Mouse (Mus musculus): ENCODE measurements around the gene Tent4a. TPM values are rescaled to one million over a fixed set of nuclear protein-coding genes. Genes with fewer than 3 reads are reported as not detected.
A peak's percentile ranks its signal among the peaks of the same experiment; 100 is the strongest.

Tent4a gene
- polyA plus RNA-seq, 1 experiment from 2014 or later: 6.6 TPM

- WGBS: 39% methylated on average over 17 of the region's 17 CpGs
- Histone ChIP-seq H3K9ac (no peak overlapping the region), H3K4me2 (replicated peaks) (no peak overlapping the region), H3K4me1 (peaks cover 22% of the 10 kb centered on the region), H3K27me3 (no peaks in the 10 kb centered on the region), H3K9me3 (no peaks in the 10 kb centered on the region), H3K4me3 (no peak overlapping the region), H3K36me3 (no peaks in the 10 kb centered on the region), H3K27ac (no peak overlapping the region)
- ATAC-seq (ENCODE audit: insufficient number of reproducible peaks, insufficient read depth, low FRiP score, low TSS enrichment): no peak
Measured at GRCm38 (mm10) chr13:69542571-69543352, 8.3 kb upstream of the Tent4a start.

- Histone ChIP-seq H3K4me2 (replicated peaks) (no peak overlapping the region), H3K4me1 (peaks cover 22% of the 10 kb centered on the region), H3K4me3 (no peak overlapping the region), H3K9ac (no peak overlapping the region), H3K9me3 (no peaks in the 10 kb centered on the region), H3K36me3 (no peaks in the 10 kb centered on the region), H3K27ac (no peak overlapping the region), H3K27me3 (no peaks in the 10 kb centered on the region)
- 73% methylated on average over 10 of the region's 10 CpGs for WGBS
- ATAC-seq (ENCODE audit: insufficient number of reproducible peaks, insufficient read depth, low FRiP score, low TSS enrichment): no peak
Measured at GRCm38 (mm10) chr13:69541776-69542175, 7.4 kb upstream of the Tent4a start.

- H3K4me3 ChIP-seq: no peak overlapping the region
- H3K4me2 ChIP-seq (replicated peaks): no peak overlapping the region
- no peaks in the 10 kb centered on the region for H3K27me3 ChIP-seq
- no peak for ATAC-seq (ENCODE audit: insufficient number of reproducible peaks, insufficient read depth, low FRiP score, low TSS enrichment)
- WGBS: 84% methylated on average over 6 of the region's 6 CpGs
- H3K36me3 ChIP-seq: no peaks in the 10 kb centered on the region
- no peak overlapping the region for H3K27ac ChIP-seq
- H3K9ac ChIP-seq: no peak overlapping the region
- H3K9me3 ChIP-seq: no peaks in the 10 kb centered on the region
- H3K4me1 ChIP-seq: peaks cover 24% of the 10 kb centered on the region
Measured at GRCm38 (mm10) chr13:69541209-69541608, 6.8 kb upstream of the Tent4a start.

DNA sequence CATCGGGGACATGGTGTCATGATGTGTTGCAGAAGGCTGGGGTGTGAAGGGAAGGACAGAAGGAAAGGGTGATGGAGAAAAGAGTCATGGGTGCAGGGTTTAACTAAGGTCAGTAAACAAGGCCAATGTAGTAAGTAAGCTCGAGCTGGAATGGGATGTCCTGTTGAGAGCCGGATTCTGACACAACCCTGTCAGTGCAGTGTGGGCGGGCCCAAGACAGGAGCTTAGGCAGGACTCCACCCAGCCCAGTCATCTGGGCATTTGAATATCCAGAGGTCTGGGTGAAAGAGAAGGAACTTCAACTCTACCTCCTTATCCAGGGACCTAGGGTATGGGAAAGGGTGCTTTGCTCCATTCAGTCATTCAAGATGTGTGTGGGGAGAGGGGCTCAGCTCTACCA is 3.9 kb upstream of the Tent4a start:
- peaks cover 31% of the 10 kb centered on the region for H3K4me1 ChIP-seq

GRCm38 (mm10) chr13:69537366-69537765 is 2.9 kb upstream of the Tent4a start:
- Histone ChIP-seq H3K4me3 (no peak overlapping the region), H3K9me3 (no peaks in the 10 kb centered on the region), H3K27me3 (no peaks in the 10 kb centered on the region), H3K4me1 (peaks cover 30% of the 10 kb centered on the region), H3K4me2 (replicated peaks) (no peak overlapping the region), H3K36me3 (no peaks in the 10 kb centered on the region), H3K27ac (no peak overlapping the region), H3K9ac (no peak overlapping the region)
- WGBS: 80% methylated on average over 7 of the region's 7 CpGs
- no peak for ATAC-seq (ENCODE audit: insufficient number of reproducible peaks, insufficient read depth, low FRiP score, low TSS enrichment)

More for the DNA sequence above, 3.9 kb upstream of the Tent4a start:
- no peak for ATAC-seq (ENCODE audit: insufficient number of reproducible peaks, insufficient read depth, low FRiP score, low TSS enrichment)
- WGBS: 18% methylated on average over 4 of the region's 4 CpGs
- no peak overlapping the region for H3K4me3 ChIP-seq
- H3K36me3 ChIP-seq: no peaks in the 10 kb centered on the region
- H3K27ac ChIP-seq: no peak overlapping the region; the same call in 1 of the 2 replicates
- no peak overlapping the region for H3K9ac ChIP-seq
- H3K27me3 ChIP-seq: no peaks in the 10 kb centered on the region
- H3K9me3 ChIP-seq: no peaks in the 10 kb centered on the region
- 0 out of 2 replicates have a peak overlapping the region, but pooled peaks have one; percentile 3 for H3K4me2 ChIP-seq (replicated peaks)

DNA sequence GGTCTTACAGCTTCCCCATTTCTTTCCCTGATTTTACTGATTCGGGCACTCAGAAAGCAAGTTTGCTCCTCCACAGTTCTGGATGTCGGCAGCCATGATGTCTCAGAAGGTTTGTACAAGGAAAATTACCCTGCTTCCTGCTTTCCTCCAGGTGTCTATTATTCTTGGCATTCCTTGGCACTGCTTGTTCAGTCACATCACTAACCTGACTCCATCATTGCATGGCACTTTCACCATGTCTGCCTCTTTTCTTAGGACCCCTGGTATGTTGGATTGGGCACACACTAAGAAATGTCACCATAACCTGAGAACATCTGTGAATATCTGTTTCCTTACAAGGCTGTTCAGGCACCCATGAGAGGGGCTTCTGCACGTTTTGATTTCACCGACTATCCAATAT is 1.6 kb upstream of the Tent4a start:
- WGBS: 65% methylated on average over 4 of the region's 4 CpGs
- H3K4me3 ChIP-seq: no peak overlapping the region

DNA sequence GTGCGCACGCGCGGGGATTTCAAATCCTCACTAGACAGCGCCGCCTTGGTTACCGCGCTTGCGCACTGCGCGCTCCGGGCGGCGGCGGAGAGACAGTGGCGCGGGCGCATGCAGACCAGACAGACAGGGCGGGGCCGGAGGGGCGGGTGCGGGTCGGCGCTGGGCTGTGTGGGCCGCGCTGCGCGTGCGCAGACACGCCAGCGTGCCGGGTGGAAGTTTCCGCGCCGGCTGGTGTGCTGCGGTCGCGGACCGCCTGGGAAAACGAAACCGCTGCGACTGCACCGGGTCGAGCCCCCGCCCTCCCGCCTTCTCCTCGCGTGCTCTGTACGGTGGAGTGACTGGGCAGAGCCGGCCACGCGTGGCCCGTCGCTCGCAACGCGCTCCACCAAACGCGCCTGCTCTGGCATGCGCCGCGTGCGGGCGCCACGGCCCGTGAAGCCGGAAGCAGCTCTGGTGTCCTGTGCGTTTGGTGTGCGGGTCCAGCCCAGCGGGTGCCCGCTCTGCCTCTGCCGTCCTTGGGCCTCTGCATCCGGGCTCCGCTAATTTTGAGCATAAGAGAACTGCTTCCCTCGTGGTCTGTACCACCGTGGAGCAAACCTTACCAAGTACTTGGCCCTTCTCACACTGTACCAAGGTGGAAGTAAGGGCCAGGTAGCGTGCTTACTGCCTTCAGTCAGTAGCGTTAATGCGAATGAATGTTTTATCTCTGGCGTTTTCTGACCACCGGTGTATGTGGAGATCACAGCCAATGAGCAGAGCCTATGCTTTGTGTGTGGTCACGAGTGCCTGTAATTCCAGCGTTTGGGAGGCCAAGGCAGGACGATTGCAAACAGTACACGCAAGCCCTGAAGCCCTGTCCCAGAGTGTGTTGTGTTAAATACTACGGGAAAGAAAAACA is 486 bp upstream of the Tent4a start:
- peak overlapping the region; percentile 97 for H3K4me3 ChIP-seq
- H3K27me3 ChIP-seq: no peaks in the 10 kb centered on the region
- peak; percentile 94 for ATAC-seq (ENCODE audit: insufficient number of reproducible peaks, insufficient read depth, low FRiP score, low TSS enrichment)
- H3K36me3 ChIP-seq: peaks cover 8% of the 10 kb centered on the region
- H3K27ac ChIP-seq: peak overlapping the region; percentile 92
- peaks cover 50% of the 10 kb centered on the region for H3K4me1 ChIP-seq
- H3K9ac ChIP-seq: peak overlapping the region; percentile 90
- no peaks in the 10 kb centered on the region for H3K9me3 ChIP-seq
- WGBS: under 1% methylated on average over 78 of the region's 86 CpGs
- peak overlapping the region; percentile 66 for H3K4me2 ChIP-seq (replicated peaks)

More for the DNA sequence above, 1.6 kb upstream of the Tent4a start:
- no peaks in the 10 kb centered on the region for H3K36me3 ChIP-seq
- no peaks in the 10 kb centered on the region for H3K27me3 ChIP-seq
- no peak overlapping the region for H3K9ac ChIP-seq
- H3K27ac ChIP-seq: no peak overlapping the region
- ATAC-seq (ENCODE audit: insufficient number of reproducible peaks, insufficient read depth, low FRiP score, low TSS enrichment): no peak
- H3K4me2 ChIP-seq (replicated peaks): peak overlapping the region; percentile 66
- peaks cover 44% of the 10 kb centered on the region for H3K4me1 ChIP-seq
- no peaks in the 10 kb centered on the region for H3K9me3 ChIP-seq

GRCm38 (mm10) chr13:69533405-69534333 is 748 bp downstream of the Tent4a start, which contains the start of gene Nsun2:
TSS of gene Nsun2 (plus strand) at chr13:69533746.
- H3K9ac ChIP-seq: peak within 1 kb of the TSS; percentile 90
- H3K27ac ChIP-seq: peak within 1 kb of the TSS; percentile 92
- H3K4me2 ChIP-seq (replicated peaks): peak within 1 kb of the TSS; percentile 94
- no peaks in the 10 kb centered on the region for H3K9me3 ChIP-seq
- ATAC-seq (ENCODE audit: insufficient number of reproducible peaks, insufficient read depth, low FRiP score, low TSS enrichment): no peak
- H3K27me3 ChIP-seq: no peaks in the 10 kb centered on the region
- WGBS: under 1% methylated on average over 107 of the region's 155 CpGs
- H3K4me1 ChIP-seq: peaks cover 42% of the 10 kb centered on the region
- H3K36me3 ChIP-seq: peaks cover 12% of the 10 kb centered on the region
- peak within 1 kb of the TSS; percentile 97 for H3K4me3 ChIP-seq

GRCm38 (mm10) chr13:69532893-69533404 is 1.5 kb downstream of the Tent4a start:
- 0 out of 2 replicates have a peak overlapping the region, but pooled peaks have one; percentile 92 for H3K27ac ChIP-seq
- peak overlapping the region; percentile 90 for H3K9ac ChIP-seq
- no peaks in the 10 kb centered on the region for H3K27me3 ChIP-seq
- peaks cover 36% of the 10 kb centered on the region for H3K4me1 ChIP-seq
- H3K4me3 ChIP-seq: peak overlapping the region; percentile 97
- no peaks in the 10 kb centered on the region for H3K9me3 ChIP-seq
- H3K4me2 ChIP-seq (replicated peaks): peak overlapping the region; percentile 94
- no peak for ATAC-seq (ENCODE audit: insufficient number of reproducible peaks, insufficient read depth, low FRiP score, low TSS enrichment)
- WGBS: 2% methylated on average over 9 of the region's 9 CpGs
- H3K36me3 ChIP-seq: peaks cover 12% of the 10 kb centered on the region

DNA sequence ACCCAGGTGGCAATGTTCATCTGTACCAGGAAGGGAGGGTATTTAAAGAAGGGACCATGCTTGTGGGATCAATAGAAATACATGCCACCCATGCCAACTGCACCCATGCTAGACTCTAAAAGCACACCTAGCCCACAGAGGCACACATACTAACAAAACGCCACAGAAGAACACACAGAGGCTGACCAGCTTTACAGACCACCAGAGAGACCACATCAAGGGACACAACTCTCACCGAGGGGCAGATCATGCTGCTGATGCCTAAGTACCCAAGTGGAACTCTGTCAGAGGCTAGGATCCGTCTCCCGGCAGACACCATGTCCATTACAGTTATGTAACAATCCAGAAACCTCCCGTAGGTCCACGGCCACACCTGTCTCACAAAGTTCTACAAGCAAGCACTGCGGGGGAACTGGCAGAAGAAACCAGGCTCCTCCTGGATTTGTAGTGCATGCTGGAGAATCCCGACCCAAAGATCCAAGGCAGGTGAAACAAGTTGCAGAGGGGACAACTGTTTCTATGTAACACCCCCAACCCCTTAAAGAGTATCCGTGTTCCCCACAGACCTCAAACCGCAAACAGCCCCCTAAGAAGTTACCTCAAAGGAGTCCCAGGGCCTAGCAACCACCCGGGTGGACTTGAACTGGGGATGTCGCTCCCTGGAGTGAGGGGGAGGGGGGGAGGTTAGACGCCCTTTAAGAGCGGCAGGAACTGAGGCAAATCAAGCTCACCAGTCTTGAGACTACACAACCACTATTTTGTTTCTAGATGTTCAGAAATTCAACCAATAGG is 2.1 kb downstream of the Tent4a start:
- no peak for ATAC-seq (ENCODE audit: insufficient number of reproducible peaks, insufficient read depth, low FRiP score, low TSS enrichment)
- H3K4me1 ChIP-seq: peaks cover 36% of the 10 kb centered on the region
- peaks cover 12% of the 10 kb centered on the region for H3K36me3 ChIP-seq

More for the DNA sequence above, 2.1 kb downstream of the Tent4a start:
- no peak overlapping the region for H3K27ac ChIP-seq
- peak overlapping the region; percentile 90 for H3K9ac ChIP-seq
- peak overlapping the region; percentile 94 for H3K4me2 ChIP-seq (replicated peaks)
- 23% methylated on average over 14 of the region's 14 CpGs for WGBS
- no peaks in the 10 kb centered on the region for H3K27me3 ChIP-seq
- H3K4me3 ChIP-seq: peak overlapping the region; percentile 97
- no peaks in the 10 kb centered on the region for H3K9me3 ChIP-seq

All from embryonic facial prominence, embryonic 12.5 days (tissue).